Mouse (Mus musculus) midbrain, postnatal 0 days (tissue): ENCODE measurements around the gene Ttf1. TPM values are rescaled to one million over a fixed set of nuclear protein-coding genes. Genes with fewer than 3 reads are reported as not detected.
"Not testable (repeated sequence)": the region's sequence is repeated elsewhere in the genome, so short reads cannot be mapped to it uniquely, and the experiment has no call there.

Experiments used
- ATAC-seq: fragments of 200-750 bp; cut with Nextera tagmentation; 2 replicates; pipeline ENCODE4 v1.8.0; 2017; ENCODE audit warnings: moderate number of reproducible peaks, mild to moderate bottlenecking, moderate TSS enrichment, moderate library complexity; ENCODE audit not compliant: low FRiP score
- DNase-seq: peaks from one replicate; pipeline ENCODE4 v3.0.0-alpha.2; 2015; ENCODE audit warnings: low spot score
- H3K27ac ChIP-seq: fragments of 300-500 bp; sonication (generic); 2 replicates; pipeline ENCODE4 v1.5.1; 2014; ENCODE audit warnings: low read depth, mild to moderate bottlenecking, low read length, mixed read lengths
- H3K27me3 ChIP-seq: fragments of 300-500 bp; sonication (generic); 2 replicates; pipeline ENCODE4 v1.6.1; 2014; ENCODE audit warnings: low read length, control low read depth, mixed read lengths; ENCODE audit not compliant: insufficient read depth
- H3K36me3 ChIP-seq: fragments of 300-500 bp; sonication (generic); 2 replicates; pipeline ENCODE4 v1.6.1; 2014; ENCODE audit warnings: low read length, control low read depth, mixed read lengths; ENCODE audit not compliant: insufficient read depth
- H3K4me1 ChIP-seq: fragments of 300-500 bp; sonication (generic); 2 replicates; pipeline ENCODE4 v1.6.1; 2014; ENCODE audit warnings: mild to moderate bottlenecking, control low read depth, antibody characterized with exemption, low read length, mixed read lengths; ENCODE audit not compliant: insufficient read depth
- H3K4me2 ChIP-seq: fragments of 300-500 bp; sonication (generic); 2 replicates; pipeline ENCODE4 v1.6.1; 2014; ENCODE audit warnings: low read depth, mild to moderate bottlenecking, low read length, mixed read lengths; ENCODE audit not compliant: poor library complexity, severe bottlenecking
- H3K4me3 ChIP-seq: fragments of 300-500 bp; sonication (generic); 2 replicates; pipeline ENCODE4 v1.5.1; 2014; ENCODE audit warnings: low read depth, mild to moderate bottlenecking, low read length, moderate library complexity
- H3K9ac ChIP-seq: fragments of 300-500 bp; sonication (generic); replicated peaks from 2 replicates; pipeline ENCODE4 v1.6.1; 2014; ENCODE audit warnings: mild to moderate bottlenecking, low read length, moderate library complexity, mixed read lengths; ENCODE audit not compliant: poor library complexity, severe bottlenecking
- H3K9me3 ChIP-seq: fragments of 300-500 bp; sonication (generic); 2 replicates; pipeline ENCODE4 v1.6.1; 2016; ENCODE audit warnings: low read length, control low read depth
- CTCF ChIP-seq: IDR thresholded peaks from 2 replicates; pipeline ENCODE4 v1.5.1; 2016; ENCODE audit warnings: antibody characterized with exemption, mild to moderate bottlenecking
- WGBS: fragments of 180-500 bp; shearing (Covaris S2); extraction: QIAGEN DNeasy Blood & Tissue Kit; methylation state at CpG from one replicate; pipeline ENCODE4 v1.1.7; 2014; 5-methylcytosine and 5-hydroxymethylcytosine counted together
- polyA plus RNA-seq: library from polyadenylated mRNA; unstranded; fragments of >200 nt; fragmentation: Nextera tagmentation; extraction: Ambion mirVana; gene quantifications from 2 replicates; pipeline ENCODE4 v1.2.1, GENCODE M21; 2015
- total RNA-seq: library from RNA; depleted of rRNA; stranded (reverse); fragments of >200 nt; gene quantifications from 2 replicates; pipeline ENCODE4 v1.2.3, GENCODE M21; 2014

Ttf1 gene
- total and polyA plus RNA-seq, 2 experiments from 2014 or later: 3.1 to 4.9 TPM

- Histone ChIP-seq H3K27me3 (no peaks in the 10 kb centered on the region), H3K4me3 (no peak overlapping the region), H3K9ac (no peak overlapping the region), H3K36me3 (no peaks in the 10 kb centered on the region), H3K4me1 (no peaks in the 10 kb centered on the region), H3K4me2 (no peak overlapping the region), H3K9me3 (no peaks in the 10 kb centered on the region), H3K27ac (no peak overlapping the region)
- ATAC-seq: no peak
- WGBS: 76% methylated on average over 7 of the region's 7 CpGs
- TF ChIP-seq CTCF: no peak
- DNase-seq: no peak
Observed at GRCm38 (mm10) chr2:29100822-29101534, 40.9 kb downstream of the Ttf1 start.

GRCm38 (mm10) chr2:29102416-29103377, 42.6 kb downstream of the Ttf1 start:
- not testable (repeated sequence) for DNase-seq, H3K4me1 ChIP-seq, H3K27me3 ChIP-seq, H3K9me3 ChIP-seq, H3K9ac ChIP-seq, ATAC-seq, H3K27ac ChIP-seq, H3K36me3 ChIP-seq, H3K4me3 ChIP-seq, H3K4me2 ChIP-seq
- WGBS: 88% methylated on average over 9 of the region's 10 CpGs

GRCm38 (mm10) chr2:29120969-29121368, 60.9 kb downstream of the Ttf1 start:
- TF ChIP-seq CTCF: no peak
- Histone ChIP-seq H3K9ac (no peak overlapping the region), H3K4me2 (no peak overlapping the region), H3K27me3 (no peaks in the 10 kb centered on the region), H3K9me3 (no peaks in the 10 kb centered on the region), H3K4me3 (no peak overlapping the region), H3K36me3 (no peaks in the 10 kb centered on the region), H3K4me1 (no peaks in the 10 kb centered on the region), H3K27ac (no peak overlapping the region)
- ATAC-seq: no peak
- DNase-seq: no peak

GRCm38 (mm10) chr2:29122446-29122845, 62.4 kb downstream of the Ttf1 start:
- TF ChIP-seq CTCF: no peak
- Histone ChIP-seq H3K27me3 (no peaks in the 10 kb centered on the region), H3K9me3 (no peaks in the 10 kb centered on the region), H3K4me3 (no peak overlapping the region), H3K36me3 (no peaks in the 10 kb centered on the region), H3K9ac (no peak overlapping the region), H3K4me1 (peaks cover 2% of the 10 kb centered on the region; the same call in 1 of the 2 replicates), H3K4me2 (no peak overlapping the region), H3K27ac (no peak overlapping the region)
- DNase-seq: no peak
- WGBS: 82% methylated on average over 3 of the region's 3 CpGs
- no peak for ATAC-seq

- ATAC-seq: no peak
- H3K9me3 ChIP-seq: no peaks in the 10 kb centered on the region
- no peaks in the 10 kb centered on the region for H3K27me3 ChIP-seq
- 0 out of 2 replicates have a peak, but pooled peaks cover 2% of the 10 kb centered on the region for H3K36me3 ChIP-seq
- peak within 1 kb of the TSS; percentile 66 for H3K4me3 ChIP-seq
- no peak for TF ChIP-seq CTCF
- H3K4me2 ChIP-seq: peak within 1 kb of the TSS; percentile 62
- WGBS: 60% methylated on average over 14 of the region's 14 CpGs
- H3K9ac ChIP-seq: peak within 1 kb of the TSS; percentile 81
- DNase-seq: peak; percentile 10
- peaks cover 2% of the 10 kb centered on the region; the same call in 1 of the 2 replicates for H3K4me1 ChIP-seq
- peak within 1 kb of the TSS; percentile 86 for H3K27ac ChIP-seq
Observed at GRCm38 (mm10) chr2:29123907-29124569, 64.0 kb downstream of the Ttf1 start, which contains the start of gene Setx. TSS of gene Setx (plus strand) at chr2:29124181.
